Comparison of ENCODE assay signal across 7 mouse cellular contexts in the genomic region with DNA sequence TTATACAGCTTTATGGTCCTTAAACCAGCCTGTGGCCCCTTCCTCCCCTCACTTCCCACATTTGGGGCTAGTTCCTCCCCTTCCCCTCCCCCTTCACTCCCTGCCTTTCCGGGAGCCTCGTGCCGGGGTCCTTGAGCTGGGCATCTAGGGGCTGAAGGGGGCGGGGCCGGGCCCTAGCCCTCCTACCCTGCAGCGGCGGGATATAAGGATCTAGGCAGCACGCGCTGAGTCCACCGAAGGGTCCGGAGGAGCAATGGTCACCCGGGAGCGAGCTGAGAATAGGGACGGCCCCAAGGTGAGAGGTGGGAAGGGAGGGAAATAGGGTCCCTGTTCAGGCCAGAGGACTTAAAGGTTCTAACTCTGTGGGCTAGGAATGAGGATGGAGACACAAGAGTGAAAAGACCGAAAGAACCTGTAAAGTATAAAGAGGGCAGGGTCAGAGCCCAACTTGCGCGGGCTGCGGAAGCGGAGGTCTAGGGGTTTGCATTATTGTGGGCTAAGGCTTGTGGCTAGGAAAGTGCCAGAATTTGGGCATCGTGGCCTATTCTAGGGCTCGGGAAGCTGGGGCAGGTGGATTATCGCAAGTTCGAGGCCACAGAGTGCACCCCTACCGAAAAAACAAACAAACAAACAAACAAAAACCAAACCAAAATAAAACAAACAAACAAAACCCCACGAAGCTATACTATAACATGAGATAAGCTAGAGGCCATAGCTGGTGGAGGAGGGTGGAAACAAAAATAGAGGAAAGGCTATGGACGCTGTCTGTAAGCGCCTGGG. TPM values are rescaled to one million over a fixed set of nuclear protein-coding genes. Genes with fewer than 3 reads are reported as not detected.
DNase-seq lines count a peak whose midpoint lies in the region; ATAC-seq and TF ChIP-seq lines count a peak whose summit lies in the region.

TSS of gene Hes7 (plus strand) at position 184 of the 780 bp plus-strand sequence.

- peak within 1 kb of the TSS; percentile 74 for H3K4me3 ChIP-seq in lung, embryonic 14.5 days (ENCODE audit: low read depth, low read length)
- H3K4me3 ChIP-seq in liver, embryonic 16.5 days (ENCODE audit: low read depth, low read length) = peak within 1 kb of the TSS; percentile 74

- intact Hi-C loops in heart, postnatal 25 days (cut with DNase I) = loop anchor here (2.0 kb wide), 1 partner anchor 28 kb away; no protein-coding TSS in a partner anchor
- intact Hi-C loops in left cerebral cortex, postnatal 14 days (cut with DNase I) = loop anchor here (5.0 kb wide), 1 partner anchor 247 kb away; the partner anchor contains the start of gene Chd3

- no peaks in the 10 kb centered on the region for H3K36me3 ChIP-seq in lung, embryonic 14.5 days (ENCODE audit: insufficient read depth)
- H3K36me3 ChIP-seq in liver, embryonic 16.5 days (ENCODE audit: control insufficient read depth, insufficient read depth) = no peaks in the 10 kb centered on the region

- H3K9ac ChIP-seq in lung, embryonic 14.5 days = peak within 1 kb of the TSS; percentile 69
- peak within 1 kb of the TSS; percentile 26; the same call in 1 of the 2 replicates for H3K9ac ChIP-seq in liver, embryonic 16.5 days (ENCODE audit: low read depth, low read length)

- no peak for TF ChIP-seq CTCF in lung, embryonic 14.5 days (IDR thresholded peaks at IDR 0.05; ENCODE audit: low read depth)

- no peaks in the 10 kb centered on the region for H3K9me3 ChIP-seq in lung, embryonic 14.5 days (ENCODE audit: low read depth, low read length)
- no peaks in the 10 kb centered on the region for H3K9me3 ChIP-seq in liver, embryonic 16.5 days (replicated peaks; ENCODE audit: control insufficient read depth, low read length)

- H3K27ac ChIP-seq in lung, embryonic 14.5 days (ENCODE audit: low read depth) = no peak within 1 kb of the TSS
- no peak within 1 kb of the TSS for H3K27ac ChIP-seq in liver, embryonic 16.5 days (ENCODE audit: low read length)

- H3K4me2 ChIP-seq in lung, embryonic 14.5 days = peak within 1 kb of the TSS; percentile 93
- H3K4me2 ChIP-seq in liver, embryonic 16.5 days (ENCODE audit: low read depth, low read length) = peak within 1 kb of the TSS; percentile 97

- DNase-seq in lung, embryonic 14.5 days = peak; percentile 61
- DNase-seq in lung, postnatal 14 days = no peak
- DNase-seq in embryo, embryonic 10.5 days (ENCODE audit: low spot score) = peak; percentile 80
- peak; percentile 23 for DNase-seq in heart, postnatal 25 days (ENCODE audit: low spot score)
- peak; percentile 63 for DNase-seq in testis, postnatal 14 days (ENCODE audit: low spot score)
- DNase-seq in left cerebral cortex, postnatal 14 days (ENCODE audit: low spot score in 2 of 2) = no peak

- H3K4me1 ChIP-seq in lung, embryonic 14.5 days (ENCODE audit: insufficient read depth) = peaks cover 7% of the 10 kb centered on the region
- peaks cover 58% of the 10 kb centered on the region for H3K4me1 ChIP-seq in liver, embryonic 16.5 days (ENCODE audit: control insufficient read depth, low read depth, low read length)

- no peaks in the 10 kb centered on the region for H3K27me3 ChIP-seq in lung, embryonic 14.5 days (ENCODE audit: insufficient read depth, low read length)
- H3K27me3 ChIP-seq in liver, embryonic 16.5 days (ENCODE audit: control insufficient read depth, insufficient read depth, low read depth, low read length) = peaks cover 43% of the 10 kb centered on the region

- no peak for ATAC-seq in lung, embryonic 14.5 days (ENCODE audit: insufficient read depth)
- ATAC-seq in liver, embryonic 16.5 days (ENCODE audit: low read depth) = no peak

- 2% methylated on average over 27 of the region's 27 CpGs for WGBS in lung, embryonic 14.5 days
- WGBS in liver, embryonic 16.5 days (ENCODE audit: insufficient replicate concordance) = under 1% methylated on average over 27 of the region's 27 CpGs

RNA-seq across cellular contexts. Expression of gene Hes7, which starts in this region (rescaled TPM):
- polyA plus RNA-seq in lung, embryonic 14.5 days (2014; fragmentation: Nextera tagmentation; extraction: Ambion mirVana) = 0.57 and 0.68 TPM in 2 replicates
- under 1 TPM in 1 of 2 experiments, not detected in 1; 0.14 TPM for total RNA-seq in heart, postnatal 25 days (2021)
- 0.06 and 0.07 TPM in 2 replicates for polyA plus RNA-seq in liver, embryonic 16.5 days (2015; fragmentation: Nextera tagmentation; extraction: Ambion mirVana)
- total RNA-seq in left cerebral cortex, postnatal 14 days (2021) = under 1 TPM; 0.55 to 0.70 TPM

Comparison
In these comparisons a context has a peak if more than half of its experiments do, and no peak if none do; other contexts are left out.
1. Peak in DNase-seq, H3K4me3 ChIP-seq, H3K9ac ChIP-seq and H3K4me2 ChIP-seq in lung, embryonic 14.5 days; RNA of the gene not detected or under 1 TPM.
2. Peak in DNase-seq in heart, postnatal 25 days; RNA of the gene not detected or under 1 TPM.
3. DNase-seq: peak in embryo, embryonic 10.5 days (single experiment) and testis, postnatal 14 days (single experiment); none in lung, postnatal 14 days (single experiment) and left cerebral cortex, postnatal 14 days (0 of 2).